Mouse (Mus musculus) megakaryocyte progenitor cell, adult 5-6 weeks (primary cell): ENCODE measurements around the gene Ppt2. TPM values are rescaled to one million over a fixed set of nuclear protein-coding genes. Genes with fewer than 3 reads are reported as not detected.

ENCODE experiments used
- ATAC-seq: replicated peaks from 2 replicates; pipeline ENCODE4 v1.8.0; 2016; ENCODE audit warnings: mild to moderate bottlenecking, moderate TSS enrichment, inconsistent platforms; ENCODE audit not compliant: poor library complexity
- total RNA-seq, 2 experiments: library from RNA; stranded (forward) in 1 of 2; stranded (reverse) in 1 of 2; fragments of 157-497, 149-512 nt in 1 of 2; fragments of 200-1000 nt in 1 of 2; gene quantifications; 2 replicates each; pipeline versions ENCODE4 v1.2.3 to v1.2.4; 2015 to 2017

Ppt2 gene
- total RNA-seq, 2 experiments from 2014 or later, result 15.3 to 33.5 TPM

DNA sequence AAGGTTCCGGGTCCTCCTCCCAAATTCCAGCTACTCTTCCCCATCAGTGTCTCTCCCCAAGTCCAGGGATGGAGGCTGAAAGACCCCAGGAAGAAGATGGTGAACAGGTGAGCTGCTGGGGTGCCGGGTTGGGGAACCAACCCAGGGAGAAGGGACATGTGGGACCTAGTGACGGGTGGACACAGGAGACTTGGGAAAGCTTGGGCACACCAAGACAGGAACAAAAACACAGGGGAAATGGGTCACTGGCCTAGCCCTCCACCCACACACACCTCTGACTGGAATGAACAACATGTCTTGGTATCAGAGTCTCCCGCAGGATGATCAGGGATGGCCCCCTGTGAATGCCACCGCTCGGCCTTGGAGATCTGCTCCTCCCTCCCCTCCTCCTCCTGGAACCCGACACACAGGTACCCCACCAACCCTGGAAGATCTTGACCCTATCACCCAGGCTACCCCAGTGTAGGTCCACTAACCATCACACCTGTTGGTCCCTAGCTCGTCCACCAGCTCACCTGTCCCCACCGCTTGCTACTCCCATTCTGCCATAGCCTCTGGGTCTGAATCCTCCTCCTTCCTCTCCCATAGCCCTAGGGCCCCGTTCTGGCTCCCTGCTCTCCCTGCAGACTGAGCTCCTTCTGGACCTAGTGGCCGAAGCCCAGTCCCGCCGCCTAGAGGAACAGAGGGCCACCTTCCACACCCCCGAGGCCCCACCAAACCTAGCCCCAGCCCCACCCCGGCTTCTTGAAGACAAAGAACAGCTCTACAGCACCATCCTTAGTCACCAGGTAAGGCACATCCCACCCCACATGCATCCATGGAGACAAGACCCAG lies 37.9 kb downstream of the Ppt2 start:
- no peak for ATAC-seq

DNA sequence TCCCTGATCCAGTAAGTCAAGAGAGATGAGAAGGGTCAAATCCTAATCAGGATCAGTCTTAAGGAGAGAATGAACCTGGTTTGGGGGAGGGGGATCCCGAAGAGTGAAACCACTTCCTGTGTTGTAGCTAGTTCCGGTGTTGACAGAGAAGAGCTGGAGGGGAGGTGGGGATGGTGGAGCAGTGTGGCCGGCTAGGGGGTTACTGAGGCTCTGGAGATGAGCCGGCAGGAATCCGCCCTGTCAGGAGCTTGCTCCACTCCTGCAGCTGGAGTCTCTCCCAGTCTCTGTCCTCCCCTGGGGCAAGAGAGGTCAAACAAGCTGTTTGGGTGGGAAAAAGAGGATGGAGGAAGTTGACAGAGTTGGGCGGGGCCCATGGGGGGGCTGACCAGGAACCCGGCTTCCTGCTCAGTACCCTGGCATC lies 38.6 kb downstream of the Ppt2 start, which contains the start of gene Gpsm3:
Gene Gpsm3, plus strand, starts transcription at position 126 of the 421 bp plus-strand sequence.
- ATAC-seq, result peak; percentile 10

DNA sequence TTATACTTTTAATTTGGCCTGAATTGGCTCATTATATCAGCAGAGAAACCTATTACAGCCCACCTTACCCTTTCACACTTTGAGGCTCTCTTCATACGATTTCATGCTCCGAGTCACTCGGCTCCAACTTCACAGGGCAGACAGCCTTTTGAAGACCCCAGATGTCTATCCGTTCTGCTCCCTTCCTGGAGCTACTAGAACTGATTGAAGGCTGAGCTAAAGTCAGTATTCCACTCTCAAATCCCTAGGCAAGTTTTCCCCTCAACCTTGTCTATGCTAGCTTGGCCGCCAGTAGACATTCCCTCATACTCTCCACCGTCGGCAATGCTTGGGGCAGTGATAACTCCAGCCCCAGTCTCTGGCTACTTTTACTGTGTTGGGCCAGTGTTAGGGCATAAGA lies 39.1 kb downstream of the Ppt2 start:
- ATAC-seq, result no peak

DNA sequence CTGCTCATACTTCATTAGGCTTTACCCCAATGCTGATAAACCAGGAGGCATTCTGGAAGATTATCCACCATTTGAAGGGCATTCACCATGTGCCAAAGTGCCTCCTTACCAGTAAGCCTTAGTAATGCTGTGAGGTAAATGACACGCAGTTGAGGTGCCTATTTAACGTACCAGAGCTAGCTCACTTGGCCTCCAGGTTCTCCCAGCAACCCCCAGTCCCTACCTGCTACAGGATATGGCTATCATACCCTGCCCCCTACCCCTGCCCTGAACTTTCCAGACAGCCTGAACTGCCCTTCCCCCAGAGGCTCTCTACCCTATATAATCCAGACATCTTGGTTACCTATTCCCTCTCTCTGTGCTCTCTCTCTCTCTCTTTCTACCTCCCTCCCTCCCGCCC lies 39.5 kb downstream of the Ppt2 start:
- ATAC-seq, result no peak

DNA sequence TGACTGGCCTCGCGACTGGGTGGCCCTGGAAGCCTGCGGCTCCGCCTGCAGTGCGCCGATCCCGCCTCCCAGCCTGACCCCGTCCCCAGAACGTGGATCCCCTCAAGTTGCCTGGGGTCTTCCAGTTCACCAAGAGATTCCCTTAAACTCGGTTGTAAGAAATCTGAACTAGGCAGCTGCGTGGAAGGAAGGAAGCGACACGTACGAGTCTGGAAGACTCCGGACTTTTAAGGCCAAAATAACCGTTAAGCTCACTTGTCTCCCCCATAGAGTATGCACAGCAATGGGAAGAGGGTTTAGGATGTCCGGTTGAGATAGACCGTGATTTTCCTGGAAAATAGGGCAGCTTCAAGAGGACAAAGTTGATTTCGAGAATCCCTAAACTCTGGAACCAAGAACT lies 40.5 kb downstream of the Ppt2 start:
- no peak for ATAC-seq

DNA sequence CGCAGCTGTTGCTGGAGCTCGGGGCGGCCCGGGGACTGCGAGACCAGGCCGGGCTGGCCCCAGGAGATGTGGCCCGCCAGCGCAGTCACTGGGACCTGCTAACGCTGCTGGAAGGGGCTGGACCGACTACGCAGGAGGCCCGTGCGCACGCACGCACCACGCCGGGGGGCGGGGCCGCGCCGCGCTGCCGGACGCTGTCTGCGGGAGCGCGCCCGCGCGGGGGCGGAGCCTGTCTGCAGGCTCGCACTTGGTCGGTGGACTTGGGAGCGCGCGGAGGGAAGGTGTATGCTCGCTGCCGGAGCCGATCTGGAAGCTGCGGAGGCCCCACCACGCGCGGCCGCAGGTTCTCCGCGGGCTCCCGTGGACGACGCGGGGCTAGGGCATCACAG lies 40.9 kb downstream of the Ppt2 start:
- peak; percentile 65 for ATAC-seq

DNA sequence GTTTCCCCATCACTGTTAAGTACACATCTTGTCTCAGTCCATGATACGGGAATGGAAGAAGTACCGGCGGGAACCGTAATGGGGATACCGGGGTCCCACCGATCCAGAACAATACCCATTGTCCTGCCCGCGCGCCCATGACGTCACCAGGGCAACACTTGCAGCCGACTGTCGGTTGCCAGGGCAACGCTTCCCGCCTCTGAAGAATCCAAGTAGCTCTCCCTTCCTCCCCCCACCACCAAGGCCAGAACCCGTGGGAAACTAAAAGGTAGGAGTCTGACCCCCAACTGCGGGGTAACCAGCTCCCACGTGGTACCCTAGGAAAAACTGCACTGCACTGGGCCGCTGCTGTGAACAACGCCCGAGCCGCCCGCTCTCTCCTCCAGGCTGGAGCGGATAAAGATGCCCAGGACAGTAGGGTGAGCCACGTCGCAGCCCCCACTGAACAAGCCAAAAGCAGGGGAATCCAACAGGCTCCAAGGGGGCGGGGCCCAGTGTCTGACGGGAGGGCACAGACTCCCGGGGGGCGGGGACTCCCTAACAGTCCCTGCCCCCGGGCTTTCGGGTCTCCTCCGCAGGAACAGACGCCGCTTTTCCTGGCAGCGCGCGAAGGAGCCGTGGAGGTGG lies 41.4 kb downstream of the Ppt2 start:
- peak; percentile 49 for ATAC-seq

DNA sequence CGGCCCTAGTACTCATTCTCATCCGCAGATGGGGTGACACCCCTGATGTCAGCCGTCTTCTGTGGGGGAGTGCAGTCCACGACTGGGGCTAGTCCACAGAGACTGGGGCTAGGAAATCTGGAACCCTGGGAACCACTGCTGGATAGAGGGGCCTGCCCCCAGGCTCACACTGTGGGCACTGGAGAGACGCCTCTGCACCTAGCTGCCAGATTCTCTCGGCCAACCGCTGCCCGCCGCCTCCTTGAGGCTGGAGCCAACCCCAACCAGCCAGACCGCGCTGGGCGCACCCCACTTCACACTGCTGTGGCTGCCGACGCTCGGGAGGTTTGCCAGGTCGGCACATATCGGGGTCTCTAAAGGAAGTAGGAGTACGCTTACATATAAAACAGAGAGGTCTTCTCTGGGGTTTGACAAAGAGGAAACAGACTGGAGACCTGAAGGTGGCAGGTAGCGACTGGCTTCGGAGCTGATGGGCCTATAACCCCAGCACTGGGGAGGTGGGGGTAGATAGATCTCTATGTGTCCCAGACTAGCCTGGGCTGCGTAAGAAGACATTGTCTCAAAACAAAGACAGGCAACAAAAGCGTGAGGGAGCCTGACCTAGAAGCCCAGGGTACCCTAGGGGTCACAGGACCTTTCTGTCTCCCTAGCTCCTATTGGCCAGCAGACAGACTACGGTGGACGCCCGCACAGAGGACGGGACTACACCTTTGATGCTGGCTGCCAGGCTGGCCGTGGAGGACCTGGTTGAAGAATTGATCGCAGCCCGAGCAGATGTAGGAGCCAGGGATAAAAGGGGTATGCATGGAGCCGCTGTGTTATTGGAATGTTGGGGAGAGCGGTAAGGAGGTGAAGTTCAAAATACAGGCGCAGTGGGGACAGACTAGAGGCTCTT lies 42.2 kb downstream of the Ppt2 start:
- ATAC-seq, result no peak

DNA sequence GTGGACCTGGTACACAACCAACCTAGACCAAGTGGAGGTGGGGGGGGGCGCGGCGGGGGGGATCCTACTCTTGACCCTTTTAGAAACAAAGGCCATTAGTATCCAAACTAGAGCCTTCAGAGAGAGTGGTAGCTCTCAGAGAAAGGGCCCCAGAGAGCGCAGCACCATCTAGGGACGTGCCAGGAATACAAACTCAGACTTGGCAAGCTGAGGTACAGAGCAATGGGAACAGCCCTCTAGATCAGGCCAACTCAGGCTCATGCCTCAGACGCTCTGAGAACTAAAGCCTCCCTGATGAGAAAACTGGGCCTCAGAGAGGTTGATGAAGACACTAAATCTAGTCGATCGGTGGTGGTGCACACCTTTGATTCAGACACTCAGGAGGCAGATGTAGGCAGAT lies 43.2 kb downstream of the Ppt2 start:
- ATAC-seq, result no peak

DNA sequence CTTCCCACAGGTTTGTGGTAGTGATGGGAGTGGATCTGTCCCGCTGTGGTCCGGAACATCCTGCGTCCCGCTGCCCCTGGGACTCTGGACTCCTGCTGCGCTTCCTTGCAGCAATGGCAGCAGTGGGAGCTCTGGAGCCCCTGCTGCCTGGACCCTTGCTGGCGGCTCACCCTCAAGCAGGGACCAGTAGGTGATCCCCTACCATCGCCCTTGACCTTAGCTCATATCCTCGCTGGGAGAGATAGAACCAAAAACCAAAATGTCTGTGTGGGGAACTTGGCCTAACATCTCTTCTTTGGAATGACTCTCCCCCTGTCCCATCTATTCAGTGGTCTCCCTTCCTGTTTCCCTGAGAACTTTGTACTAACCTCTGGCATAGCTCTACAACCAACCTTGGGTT lies 44.5 kb downstream of the Ppt2 start:
- no peak for ATAC-seq

DNA sequence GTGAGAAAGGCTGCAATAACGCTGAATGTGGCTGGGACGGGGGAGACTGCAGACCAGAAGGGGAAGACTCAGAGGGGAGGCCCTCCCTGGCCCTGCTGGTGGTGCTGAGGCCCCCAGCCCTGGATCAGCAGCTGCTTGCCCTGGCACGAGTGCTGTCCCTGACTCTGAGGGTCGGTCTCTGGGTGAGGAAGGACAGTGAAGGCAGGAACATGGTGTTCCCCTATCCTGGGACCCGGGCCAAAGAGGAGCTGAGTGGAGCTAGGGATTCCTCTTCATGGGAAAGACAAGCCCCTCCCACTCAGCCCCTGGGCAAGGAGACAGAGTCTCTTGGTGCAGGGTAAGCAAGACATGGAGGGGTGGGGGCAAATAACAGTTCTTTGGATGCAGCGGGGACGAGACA lies 44.9 kb downstream of the Ppt2 start:
- no peak for ATAC-seq

DNA sequence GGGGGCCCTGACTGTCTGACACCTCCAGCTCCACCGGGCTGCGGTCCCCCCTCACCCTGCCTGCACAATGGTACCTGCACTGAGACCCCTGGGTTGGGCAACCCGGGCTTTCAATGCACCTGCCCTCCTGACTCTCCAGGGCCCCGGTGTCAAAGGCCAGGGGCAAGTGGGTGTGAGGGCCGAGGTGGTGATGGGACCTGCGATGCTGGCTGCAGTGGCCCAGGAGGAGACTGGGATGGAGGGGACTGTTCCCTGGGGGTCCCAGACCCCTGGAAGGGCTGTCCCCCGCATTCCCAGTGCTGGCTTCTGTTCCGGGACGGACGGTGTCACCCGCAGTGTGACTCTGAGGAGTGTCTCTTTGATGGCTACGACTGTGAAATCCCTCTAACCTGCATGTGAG lies 45.8 kb downstream of the Ppt2 start:
- ATAC-seq, result no peak

DNA sequence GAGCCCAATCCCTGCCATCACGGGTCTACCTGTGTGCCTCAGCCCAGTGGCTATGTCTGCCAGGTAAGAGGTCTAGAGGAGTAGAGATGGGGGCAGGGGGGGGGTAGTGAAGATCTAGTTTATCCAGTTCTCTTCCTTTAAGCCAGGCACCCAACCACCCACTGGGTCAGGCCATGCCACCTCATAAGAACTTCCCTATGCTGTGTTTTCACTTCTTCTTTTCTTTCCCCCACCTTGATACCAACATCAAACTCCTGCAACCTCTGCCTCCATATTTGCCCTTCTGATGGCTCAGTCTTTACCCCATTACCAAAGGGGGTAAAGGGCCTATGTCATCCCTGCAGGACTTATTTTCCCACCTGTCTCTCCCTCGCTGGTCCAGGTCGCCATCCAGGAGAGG lies 50.2 kb downstream of the Ppt2 start:
- peak; percentile 29; the same call in 1 of the 2 replicates for ATAC-seq

DNA sequence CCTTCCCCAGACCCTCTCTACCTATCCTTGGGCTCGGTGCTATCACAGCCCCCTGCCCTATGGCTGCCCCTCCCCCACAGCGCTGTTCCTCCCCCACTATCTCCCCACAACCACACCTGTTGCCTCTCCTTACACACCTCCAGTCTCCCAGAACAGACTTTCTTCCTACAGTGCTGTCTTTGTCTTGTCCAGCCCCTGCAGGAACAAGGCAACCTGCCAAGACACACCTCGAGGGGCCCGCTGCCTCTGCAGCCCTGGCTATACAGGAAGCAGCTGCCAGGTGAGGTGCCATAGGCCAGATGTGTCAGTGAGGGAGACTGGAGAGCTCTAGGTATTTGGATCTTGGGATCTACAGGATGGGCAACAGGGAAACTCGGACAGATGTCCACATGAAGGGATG lies 51.7 kb downstream of the Ppt2 start:
- no peak for ATAC-seq

DNA sequence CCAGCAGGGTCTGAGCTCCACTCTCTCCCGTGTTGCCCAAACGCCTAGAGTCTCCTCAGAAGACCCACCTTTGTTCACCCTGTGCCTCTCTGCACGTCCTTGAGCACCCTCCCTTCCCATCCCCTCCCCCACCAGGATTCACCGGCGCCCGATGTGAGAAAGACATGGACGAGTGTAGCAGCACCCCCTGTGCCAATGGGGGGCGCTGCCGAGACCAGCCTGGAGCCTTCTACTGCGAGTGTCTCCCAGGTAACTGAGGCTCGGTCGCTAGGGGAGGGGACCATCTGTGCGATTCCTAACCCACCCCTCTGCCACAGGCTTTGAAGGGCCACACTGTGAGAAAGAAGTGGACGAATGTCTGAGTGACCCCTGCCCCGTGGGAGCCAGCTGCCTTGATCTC lies 55.9 kb downstream of the Ppt2 start:
- ATAC-seq, result no peak

DNA sequence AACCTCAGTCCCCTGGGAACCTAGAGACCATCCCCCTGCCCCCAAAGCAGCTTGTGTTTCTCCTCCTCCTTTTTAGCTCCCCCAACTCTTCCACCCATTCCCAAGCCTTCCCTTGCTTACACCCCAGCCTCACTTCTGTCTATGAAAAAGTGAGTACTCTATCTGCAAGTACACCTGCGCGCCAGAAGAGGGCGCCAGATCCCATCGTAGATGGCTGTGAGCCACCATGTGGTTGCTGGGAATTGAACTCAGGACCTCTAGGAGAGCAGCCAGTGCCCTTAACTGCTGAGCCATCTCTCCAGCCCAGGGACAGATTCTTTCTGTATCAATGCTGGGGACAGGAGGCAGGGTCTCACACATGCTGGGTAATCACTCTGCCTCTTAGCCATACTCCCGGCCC lies 56.4 kb downstream of the Ppt2 start:
- ATAC-seq, result 0 out of 2 replicates have a peak, but pooled peaks have one; percentile 63

DNA sequence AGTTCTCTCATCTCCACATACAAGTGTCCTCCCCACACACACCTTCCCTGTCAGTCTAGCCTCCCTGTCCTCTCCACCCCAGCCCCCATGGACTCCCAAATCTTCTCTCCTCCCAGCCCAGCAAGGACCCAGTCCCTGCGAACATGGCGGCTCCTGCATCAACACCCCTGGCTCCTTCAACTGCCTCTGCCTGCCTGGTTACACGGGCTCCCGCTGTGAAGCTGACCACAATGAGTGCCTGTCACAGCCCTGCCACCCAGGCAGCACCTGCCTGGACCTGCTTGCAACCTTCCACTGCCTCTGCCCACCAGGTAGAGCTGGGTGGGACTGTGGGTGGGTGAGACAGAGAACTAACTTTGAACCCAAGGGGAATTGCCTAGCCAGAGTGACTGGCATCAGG lies 58.4 kb downstream of the Ppt2 start:
- no peak for ATAC-seq

DNA sequence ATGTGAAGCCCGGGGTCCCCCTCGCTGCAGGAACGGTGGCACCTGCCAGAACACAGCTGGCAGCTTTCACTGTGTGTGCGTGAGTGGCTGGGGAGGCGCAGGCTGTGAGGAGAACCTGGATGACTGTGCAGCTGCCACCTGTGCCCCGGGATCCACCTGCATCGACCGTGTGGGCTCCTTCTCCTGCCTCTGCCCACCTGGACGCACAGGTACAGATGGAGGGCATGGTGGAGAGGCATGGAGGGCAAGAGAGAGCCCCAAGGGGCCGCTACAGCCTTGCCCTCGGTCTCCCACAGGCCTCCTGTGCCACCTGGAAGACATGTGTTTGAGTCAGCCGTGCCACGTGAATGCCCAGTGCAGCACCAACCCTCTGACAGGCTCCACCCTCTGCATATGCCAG lies 59.9 kb downstream of the Ppt2 start:
- no peak for ATAC-seq

DNA sequence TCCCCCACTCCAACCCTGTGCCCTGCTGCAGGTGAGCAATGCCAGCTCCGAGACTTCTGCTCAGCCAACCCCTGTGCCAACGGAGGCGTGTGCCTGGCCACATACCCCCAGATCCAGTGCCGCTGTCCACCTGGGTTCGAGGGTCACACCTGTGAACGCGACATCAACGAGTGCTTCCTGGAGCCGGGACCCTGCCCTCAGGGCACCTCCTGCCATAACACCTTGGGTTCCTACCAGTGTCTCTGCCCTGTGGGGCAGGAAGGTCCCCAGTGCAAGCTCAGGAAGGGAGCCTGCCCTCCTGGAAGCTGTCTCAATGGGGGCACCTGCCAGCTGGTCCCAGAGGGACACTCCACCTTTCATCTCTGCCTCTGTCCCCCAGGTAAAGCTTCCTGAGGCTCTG lies 61.0 kb downstream of the Ppt2 start:
- no peak for ATAC-seq
